Mouse (Mus musculus) CH12.LX (cell line): Measurements from ENCODE around the gene Miga2. TPM values are rescaled to one million over a fixed set of nuclear protein-coding genes. Genes with fewer than 3 reads are reported as not detected.

Experiments
- DNase-seq: peaks from one replicate; pipeline ENCODE4 v3.0.0-alpha.2; 2013; ENCODE audit errors: extremely low read depth
- H3K27ac ChIP-seq: 2 replicates; pipeline ENCODE4 v1.5.1; 2012; ENCODE audit warnings: low read depth, mild to moderate bottlenecking, control low read depth, moderate library complexity; ENCODE audit not compliant: insufficient read depth
- H3K27me3 ChIP-seq: replicated peaks from 2 replicates; pipeline ENCODE3; 2012; ENCODE audit warnings: inconsistent platforms
- H3K36me3 ChIP-seq, 2 experiments: replicated peaks in 1 of 2; 2 replicates each; pipeline versions ENCODE3 to v1.6.1; 2012; ENCODE audit warnings: inconsistent platforms in 1 of 2, low read length in 1 of 2, mild to moderate bottlenecking in 1 of 2, mixed read lengths in 1 of 2, moderate library complexity in 1 of 2; ENCODE audit not compliant: control insufficient read depth in 1 of 2, insufficient read depth in 1 of 2
- H3K4me1 ChIP-seq, 2 experiments: 2 replicates each; pipeline ENCODE4 v1.6.1; 2012; ENCODE audit warnings: inconsistent platforms in 1 of 2, moderate library complexity in 1 of 2; ENCODE audit not compliant: insufficient read depth in 2 of 2, control insufficient read depth in 1 of 2
- H3K4me2 ChIP-seq: 2 replicates; pipeline ENCODE4 v1.6.1; 2012; ENCODE audit warnings: low read depth, mild to moderate bottlenecking, control low read depth; ENCODE audit not compliant: poor library complexity, insufficient read depth, severe bottlenecking
- H3K4me3 ChIP-seq, 3 experiments: fragments of 150-350 bp in 1 of 3; sonication (generic) in 1 of 3; replicated peaks in 1 of 3; 2 replicates each; pipeline versions ENCODE3 to v1.5.1; 2011 to 2012; ENCODE audit warnings: low read depth in 2 of 3, low read length in 2 of 3, mild to moderate bottlenecking in 2 of 3, moderate library complexity in 2 of 3, control low read depth in 1 of 3, improper control_type of control experiment in 1 of 3, inconsistent platforms in 1 of 3, mixed read lengths in 1 of 3; ENCODE audit not compliant: poor library complexity in 1 of 3
- H3K79me2 ChIP-seq: replicated peaks from 2 replicates; pipeline ENCODE4 v1.6.1; 2012; ENCODE audit warnings: mild to moderate bottlenecking, moderate library complexity; ENCODE audit not compliant: control insufficient read depth, poor library complexity, insufficient read depth, severe bottlenecking; ENCODE audit errors: extremely low read depth
- H3K9ac ChIP-seq: 2 replicates; pipeline ENCODE4 v1.6.1; 2012; ENCODE audit warnings: low read depth, mild to moderate bottlenecking, control low read depth, moderate library complexity; ENCODE audit not compliant: insufficient read depth
- H3K9me3 ChIP-seq: replicated peaks from 2 replicates; pipeline ENCODE3; 2012; ENCODE audit warnings: low read length, inconsistent platforms, mixed read lengths
- CHD1 ChIP-seq: IDR thresholded peaks from 2 replicates; pipeline ENCODE4 v1.6.1; 2012; ENCODE audit warnings: low read depth, low read length, improper control_type of control experiment, inconsistent platforms
- E2F4 ChIP-seq: IDR thresholded peaks from 2 replicates; pipeline ENCODE4 v1.6.1; 2011; ENCODE audit warnings: low read depth, low read length, improper control_type of control experiment; ENCODE audit not compliant: insufficient replicate concordance
- EP300 ChIP-seq: IDR thresholded peaks from 2 replicates; pipeline ENCODE4 v1.6.1; 2011; ENCODE audit warnings: low read length, improper control_type of control experiment
- ETS1 ChIP-seq: conservative IDR thresholded peaks from 2 replicates; pipeline ENCODE4 v1.6.1; 2012; ENCODE audit warnings: low read depth, mild to moderate bottlenecking, inconsistent platforms, low read length, improper control_type of control experiment, moderate library complexity
- HCFC1 ChIP-seq: IDR thresholded peaks from 2 replicates; pipeline ENCODE4 v1.6.1; 2012; ENCODE audit warnings: low read depth, mild to moderate bottlenecking, inconsistent platforms, low read length, improper control_type of control experiment
- IRF4 ChIP-seq: IDR thresholded peaks from 2 replicates; pipeline ENCODE4 v1.6.1; 2014; ENCODE audit warnings: low read depth, mild to moderate bottlenecking, inconsistent platforms, low read length, improper control_type of control experiment
- JUND ChIP-seq: conservative IDR thresholded peaks from 2 replicates; pipeline ENCODE4 v1.6.1; 2011; ENCODE audit warnings: low read depth, low read length, improper control_type of control experiment
- KAT2A ChIP-seq: IDR thresholded peaks from 2 replicates; pipeline ENCODE4 v1.6.1; 2012; ENCODE audit warnings: low read length, improper control_type of control experiment, inconsistent platforms; ENCODE audit not compliant: insufficient replicate concordance
- MAX ChIP-seq: IDR thresholded peaks from 2 replicates; pipeline ENCODE4 v1.6.1; 2011; ENCODE audit warnings: low read length, improper control_type of control experiment
- MEF2A ChIP-seq: IDR thresholded peaks from 2 replicates; pipeline ENCODE4 v1.6.1; 2014; ENCODE audit warnings: low read depth, mild to moderate bottlenecking, inconsistent platforms, low read length, improper control_type of control experiment, borderline replicate concordance
- MXI1 ChIP-seq: IDR thresholded peaks from 2 replicates; pipeline ENCODE4 v1.6.1; 2011; ENCODE audit warnings: mild to moderate bottlenecking, low read depth, low read length, improper control_type of control experiment
- NRF1 ChIP-seq: IDR thresholded peaks from 2 replicates; pipeline ENCODE4 v1.6.1; 2014; ENCODE audit warnings: low read depth, mild to moderate bottlenecking, inconsistent platforms, low read length, improper control_type of control experiment, moderate library complexity
- POLR2A ChIP-seq: IDR thresholded peaks from 2 replicates; pipeline ENCODE4 v1.6.1; 2011; ENCODE audit warnings: low read depth, mild to moderate bottlenecking, improper control_type of control experiment, low read length
- RAD21 ChIP-seq: IDR thresholded peaks from 2 replicates; pipeline ENCODE4 v1.6.1; 2011; ENCODE audit warnings: low read depth, mild to moderate bottlenecking, low read length, improper control_type of control experiment, moderate library complexity
- TBP ChIP-seq: conservative IDR thresholded peaks from 2 replicates; pipeline ENCODE4 v1.6.1; 2011; ENCODE audit warnings: low read depth, low read length, improper control_type of control experiment
- UBTF ChIP-seq: IDR thresholded peaks from 2 replicates; pipeline ENCODE4 v1.6.1; 2012; ENCODE audit warnings: low read depth, mild to moderate bottlenecking, inconsistent platforms, low read length, improper control_type of control experiment, moderate library complexity
- USF2 ChIP-seq: conservative IDR thresholded peaks from 2 replicates; pipeline ENCODE4 v1.6.1; 2011; ENCODE audit warnings: low read depth, low read length, improper control_type of control experiment
- ZC3H11A ChIP-seq: IDR thresholded peaks from 2 replicates; pipeline ENCODE4 v1.6.1; 2012; ENCODE audit warnings: low read depth, mild to moderate bottlenecking, inconsistent platforms, low read length, improper control_type of control experiment
- ZKSCAN1 ChIP-seq: IDR thresholded peaks from 2 replicates; pipeline ENCODE4 v1.6.1; 2012; ENCODE audit warnings: low read depth, inconsistent platforms, low read length, improper control_type of control experiment, borderline replicate concordance
- ZMIZ1 ChIP-seq: IDR thresholded peaks from 2 replicates; pipeline ENCODE4 v1.6.1; 2012; ENCODE audit warnings: low read depth, mild to moderate bottlenecking, inconsistent platforms, low read length, improper control_type of control experiment
- ZNF384 ChIP-seq: IDR thresholded peaks from 2 replicates; pipeline ENCODE4 v1.6.1; 2012; ENCODE audit warnings: low read depth, low read length, improper control_type of control experiment, inconsistent platforms
- dilution Hi-C: fragments of 300-500 bp; cut with MboI; formaldehyde crosslinking; loops from 2 replicates; pipeline ENCODE4 v1.14.3; 2020; ENCODE audit warnings: low sequenced_read_pairs; ENCODE audit not compliant: extremely low pct_unique_long_range_greater_than_20kb, extremely low pct_ligation_motif_present
- in situ Hi-C: fragments of 300-500 bp; cut with MboI; formaldehyde crosslinking; loops from 3 replicates; pipeline ENCODE4 v1.14.3; 2019; ENCODE audit warnings: low sequenced_read_pairs, low pct_ligation_motif_present, low pct_unique_long_range_greater_than_20kb, mixed read lengths
- polyA plus RNA-seq: library from polyadenylated mRNA; unstranded; fragments of >175 nt; gene quantifications from 2 replicates; pipeline ENCODE4 v1.2.1, GENCODE M21; 2012; ENCODE audit warnings: low read depth; ENCODE audit not compliant: insufficient read length
- total RNA-seq, 2 experiments: library from RNA; depleted of rRNA; stranded (reverse); fragments of 300-350 nt in 1 of 2; fragments of >200 nt in 1 of 2; gene quantifications; 2 replicates each; pipeline ENCODE4 v1.2.3; 2012 to 2014

The Miga2 gene
- total and polyA plus RNA-seq, 3 experiments = 9.2 to 11.2 (median 9.4) TPM

DNA sequence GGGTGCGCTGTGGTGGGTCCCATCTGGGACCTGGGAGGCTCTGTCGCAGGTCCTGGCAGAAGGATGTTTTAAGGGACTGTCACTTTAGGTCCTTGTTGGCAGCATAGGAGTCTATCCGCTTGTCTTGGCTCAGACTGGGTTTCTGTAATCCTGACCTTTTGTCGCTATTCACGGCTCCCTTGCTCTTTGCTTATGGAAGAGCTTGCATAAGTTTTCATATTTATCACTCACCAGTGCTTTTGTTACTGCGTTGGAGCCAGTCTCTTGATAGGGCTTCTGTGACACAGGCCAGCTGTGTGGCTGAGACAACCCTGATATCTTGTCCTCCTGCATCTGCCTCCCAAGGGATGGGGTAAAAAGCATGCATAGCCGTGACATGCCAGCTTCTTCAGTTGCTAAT, 15.3 kb downstream of the Miga2 start:
- no peak for TF ChIP-seq CHD1
- TF ChIP-seq UBTF = no peak
- no peak for TF ChIP-seq RAD21
- no peak for TF ChIP-seq IRF4
- no peak for TF ChIP-seq MXI1
- no peak for TF ChIP-seq NRF1
- no peak for TF ChIP-seq KAT2A
- TF ChIP-seq HCFC1 = no peak
- TF ChIP-seq, all 38 proteins: peak for 0
- H3K4me2 ChIP-seq = no peak overlapping the region
- H3K36me3 ChIP-seq = peaks cover 55 to 92% of the 10 kb centered on the region in 2 experiments
- in situ Hi-C loops = no loop called here
- H3K27ac ChIP-seq = no peak overlapping the region
- H3K9me3 ChIP-seq = no peaks in the 10 kb centered on the region
- DNase-seq = no peak
- dilution Hi-C loops = no loop called here
- no peaks in the 10 kb centered on the region for H3K79me2 ChIP-seq
- H3K27me3 ChIP-seq = no peaks in the 10 kb centered on the region
- H3K9ac ChIP-seq = no peak overlapping the region
- no peak overlapping the region for H3K4me3 ChIP-seq
- H3K4me1 ChIP-seq = no peaks in the 10 kb centered on the region

DNA sequence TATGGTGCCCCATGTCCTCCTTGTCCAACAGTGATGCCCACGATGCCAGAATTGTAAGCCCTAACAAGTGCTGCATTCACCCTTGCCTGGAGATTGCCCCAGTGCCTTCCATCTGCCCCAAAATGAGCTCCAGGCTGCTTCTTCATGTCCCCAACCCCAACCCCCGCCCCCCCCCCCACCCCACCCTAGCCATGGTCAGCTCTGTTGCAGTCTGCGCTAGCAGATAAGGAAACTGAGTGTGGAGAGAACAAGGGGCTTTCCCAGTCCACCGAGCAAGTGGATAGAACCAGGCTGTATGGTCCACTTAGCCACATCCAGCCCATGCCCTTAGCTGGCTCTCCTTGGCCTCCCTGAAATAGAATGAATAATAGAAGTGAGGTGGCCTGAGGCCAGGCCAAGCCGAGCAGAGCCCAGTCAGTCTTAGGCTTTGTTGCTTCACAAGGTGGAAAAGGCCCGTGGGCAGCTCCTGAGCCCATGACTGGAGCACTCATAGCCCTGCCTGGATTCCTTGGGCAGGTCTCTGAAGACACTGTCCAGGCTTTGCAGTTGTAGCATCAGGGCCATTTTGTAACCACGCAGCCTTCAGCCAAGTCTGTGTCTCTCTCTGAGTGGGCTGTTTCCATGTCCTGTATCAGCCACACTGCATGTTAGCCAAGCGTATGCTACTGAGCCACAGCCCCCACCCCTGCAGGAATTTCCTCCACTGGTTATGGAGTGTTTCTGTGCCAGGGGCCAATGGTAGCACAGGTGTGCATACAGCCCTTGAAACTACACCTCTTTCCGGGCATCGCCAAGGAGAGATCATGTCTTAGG, 16.7 kb downstream of the Miga2 start:
- no peak for TF ChIP-seq MAX
- no peak for TF ChIP-seq ZMIZ1
- no peak for TF ChIP-seq USF2
- TF ChIP-seq E2F4 = no peak
- no peak for TF ChIP-seq ZKSCAN1
- no peak for TF ChIP-seq MEF2A
- TF ChIP-seq POLR2A = no peak
- no peak for TF ChIP-seq EP300
- TF ChIP-seq TBP = no peak
- TF ChIP-seq ZC3H11A = no peak
- no peak for TF ChIP-seq ZNF384
- TF ChIP-seq ETS1 = no peak
- TF ChIP-seq JUND = no peak
- Histone ChIP-seq H3K36me3 (peaks cover 58 to 96% of the 10 kb centered on the region in 2 experiments), H3K27ac (no peak overlapping the region), H3K79me2 (no peaks in the 10 kb centered on the region), H3K4me1 (no peaks in the 10 kb centered on the region), H3K4me2 (no peak overlapping the region), H3K4me3 (no peak overlapping the region), H3K27me3 (no peaks in the 10 kb centered on the region), H3K9me3 (no peaks in the 10 kb centered on the region), H3K9ac (no peak overlapping the region)
- in situ Hi-C loops (no loop called here), dilution Hi-C loops (no loop called here)
- no peak for DNase-seq
